Mouse (Mus musculus): ENCODE measurements around the gene Capn5.

Gene Capn5

DNA sequence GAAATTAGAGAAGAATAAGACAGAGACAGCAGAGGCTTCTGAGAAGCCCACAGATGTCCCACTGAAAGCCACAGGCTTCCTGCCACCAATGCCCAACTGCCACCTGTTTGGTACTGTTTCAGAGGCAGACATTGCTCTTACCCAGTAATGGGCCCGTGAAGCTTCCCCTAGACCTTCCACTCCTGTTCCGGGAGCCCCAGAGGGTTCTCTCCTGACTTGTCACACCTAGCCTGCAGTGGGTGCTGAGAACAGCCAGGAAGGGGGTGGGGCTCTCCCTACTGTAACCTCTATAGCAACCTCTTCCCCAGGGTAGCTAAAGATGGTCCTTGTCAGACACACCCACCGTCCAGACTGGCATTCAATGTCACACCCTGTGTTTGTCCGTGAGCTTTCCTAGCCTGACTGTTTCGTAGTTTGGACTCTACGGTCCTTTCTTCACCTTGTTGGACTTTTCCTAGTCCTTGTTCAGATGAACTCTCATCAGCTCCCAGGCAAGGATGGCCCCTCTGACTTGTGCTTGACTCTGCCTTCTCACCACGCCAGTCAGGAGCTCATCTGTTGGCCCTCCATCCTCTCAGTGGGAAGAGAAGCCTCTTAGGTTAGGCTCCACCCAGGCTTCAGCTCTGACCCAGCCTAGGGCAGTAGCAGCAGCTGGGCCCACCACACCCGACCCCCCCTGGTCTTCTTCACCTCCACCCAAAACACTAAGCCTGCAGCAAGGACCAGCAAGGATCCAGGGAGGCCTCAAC lies 1.6 kb downstream of the Capn5 start:
- DNase-seq (ENCODE audit: low spot score): no peak

DNA sequence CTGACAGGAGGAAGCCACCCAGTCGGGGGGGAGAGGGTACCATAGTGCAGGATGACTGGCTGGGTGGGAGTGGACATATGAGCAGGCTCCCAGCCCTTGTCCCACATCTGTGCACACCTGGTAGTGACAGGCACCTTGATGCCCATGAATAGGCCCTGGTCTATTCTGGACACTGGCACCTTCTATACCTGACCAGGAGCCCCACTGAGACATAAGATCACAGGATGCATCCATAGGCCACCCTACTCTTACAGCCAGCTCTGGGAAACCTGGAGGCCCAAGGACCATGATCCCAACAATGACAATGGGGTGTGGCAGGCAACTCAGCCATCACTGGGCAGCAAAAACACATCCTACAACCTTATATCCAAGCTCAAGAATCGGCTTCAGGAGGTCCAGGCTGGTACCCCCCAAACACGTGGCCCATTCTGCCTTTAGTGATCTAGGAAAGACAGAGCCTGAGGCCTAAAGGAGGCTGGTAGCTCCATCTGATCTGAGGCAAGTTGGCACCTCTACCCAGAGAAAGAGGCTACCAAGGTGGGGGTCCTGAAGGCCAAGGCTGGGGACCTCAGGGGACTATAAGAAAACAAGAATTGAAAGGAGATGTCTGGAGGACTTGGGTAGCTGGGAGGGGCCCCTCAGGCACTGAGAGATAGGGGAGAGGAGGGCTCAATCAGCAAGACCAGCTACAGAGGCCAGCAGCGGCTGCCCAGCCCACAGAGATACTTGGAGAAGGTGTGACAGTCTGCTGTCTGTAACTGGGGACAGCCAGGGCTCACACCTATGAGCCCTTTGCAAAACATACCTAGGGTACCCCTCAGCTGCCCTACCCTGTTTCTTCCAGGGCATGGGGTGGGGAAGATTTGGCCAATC lies 3.0 kb downstream of the Capn5 start:
- DNase-seq (ENCODE audit: low spot score): no peak

GRCm38 (mm10) chr7:98173408-98173807 lies 4.7 kb downstream of the Capn5 start:
- DNase-seq (ENCODE audit: low spot score): no peak

GRCm38 (mm10) chr7:98172661-98173060 lies 5.4 kb downstream of the Capn5 start:
- no peak for DNase-seq (ENCODE audit: low spot score)

GRCm38 (mm10) chr7:98171141-98172073 lies 6.7 kb downstream of the Capn5 start:
- DNase-seq (ENCODE audit: low spot score): peak; percentile 72

GRCm38 (mm10) chr7:98164999-98165528 lies 13.0 kb downstream of the Capn5 start:
- DNase-seq (ENCODE audit: low spot score): no peak

GRCm38 (mm10) chr7:98164382-98164998 lies 13.6 kb downstream of the Capn5 start:
- no peak for DNase-seq (ENCODE audit: low spot score)

DNA sequence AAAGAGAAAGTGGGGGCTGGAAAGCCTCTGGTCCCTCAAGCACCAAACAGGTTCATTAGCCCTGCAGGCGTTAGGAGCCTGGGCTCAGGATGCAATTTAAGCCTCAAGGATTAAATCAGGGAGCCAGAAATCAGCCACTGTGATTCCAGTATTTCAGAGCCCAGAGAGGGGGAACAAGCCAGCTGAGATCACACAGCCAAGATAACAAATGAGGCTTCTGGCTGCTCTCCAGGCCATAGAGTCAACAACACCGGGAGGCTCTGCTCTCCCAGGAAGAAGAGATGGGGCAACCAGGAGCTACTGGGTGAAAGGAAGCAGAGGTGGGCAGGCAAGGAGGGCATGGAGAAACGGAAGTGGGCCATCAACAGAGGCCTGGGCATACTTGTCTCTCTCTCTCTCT lies 14.4 kb downstream of the Capn5 start:
- no peak for DNase-seq (ENCODE audit: low spot score)

- no peak for DNase-seq (ENCODE audit: low spot score)
Measured at GRCm38 (mm10) chr7:98162239-98162638, 15.8 kb downstream of the Capn5 start.

DNA sequence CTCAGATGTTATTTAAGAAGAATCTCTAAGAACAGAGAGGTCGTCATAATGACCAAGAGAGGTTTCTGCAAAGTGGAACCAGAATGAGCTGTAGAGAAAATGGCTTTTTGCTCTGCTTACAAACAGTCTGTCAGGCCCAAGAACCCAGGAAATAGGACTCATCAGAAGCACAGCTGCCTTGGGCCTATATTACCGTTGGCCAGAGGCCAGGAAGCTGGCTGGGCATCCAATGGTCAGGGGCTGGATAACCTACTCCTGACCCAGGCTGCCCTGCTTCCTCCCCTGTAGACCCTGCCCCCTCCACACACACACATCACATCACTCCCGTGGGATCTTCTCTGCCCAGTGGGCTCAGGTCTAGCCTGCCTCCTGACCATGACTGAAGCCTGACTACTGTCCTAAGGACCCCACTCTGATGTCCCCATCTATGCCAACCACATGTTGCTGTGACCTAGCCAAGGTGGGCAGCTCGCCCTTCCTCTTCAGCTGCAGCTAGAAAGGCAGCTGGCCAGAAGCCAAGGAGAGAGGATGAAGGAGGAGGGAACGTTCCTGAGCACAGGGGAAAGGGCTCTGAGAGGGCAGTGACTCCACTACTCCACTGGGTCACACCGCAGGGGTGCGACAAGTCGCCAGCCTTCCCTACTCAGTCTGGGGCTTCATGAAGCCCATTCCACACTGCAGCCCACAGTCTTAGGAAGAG lies 17.9 kb downstream of the Capn5 start:
- no peak for DNase-seq (ENCODE audit: low spot score)

DNA sequence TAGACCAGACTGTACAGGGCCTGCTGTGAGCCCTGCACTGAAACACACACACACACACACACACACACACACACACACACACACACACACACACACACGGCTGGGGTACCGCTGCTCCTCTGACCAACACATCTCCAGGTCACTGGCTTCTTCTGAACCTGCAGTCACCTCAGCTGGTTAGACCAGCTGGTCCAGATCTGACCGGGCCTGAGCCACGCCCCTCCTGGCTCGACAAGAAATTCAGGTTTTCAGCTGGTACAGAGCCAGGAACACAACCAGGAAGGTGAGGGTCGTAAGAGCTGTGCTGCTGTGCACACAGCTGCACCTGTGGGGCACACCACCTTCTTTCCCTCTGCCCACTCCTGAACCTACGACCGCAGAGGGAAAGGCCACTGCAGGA lies 19.6 kb downstream of the Capn5 start:
- DNase-seq (ENCODE audit: low spot score): peak; percentile 46

- DNase-seq (ENCODE audit: low spot score): no peak
Measured at GRCm38 (mm10) chr7:98157636-98158332, 20.3 kb downstream of the Capn5 start.

GRCm38 (mm10) chr7:98156280-98156665 lies 21.8 kb downstream of the Capn5 start:
- DNase-seq (ENCODE audit: low spot score): no peak

DNA sequence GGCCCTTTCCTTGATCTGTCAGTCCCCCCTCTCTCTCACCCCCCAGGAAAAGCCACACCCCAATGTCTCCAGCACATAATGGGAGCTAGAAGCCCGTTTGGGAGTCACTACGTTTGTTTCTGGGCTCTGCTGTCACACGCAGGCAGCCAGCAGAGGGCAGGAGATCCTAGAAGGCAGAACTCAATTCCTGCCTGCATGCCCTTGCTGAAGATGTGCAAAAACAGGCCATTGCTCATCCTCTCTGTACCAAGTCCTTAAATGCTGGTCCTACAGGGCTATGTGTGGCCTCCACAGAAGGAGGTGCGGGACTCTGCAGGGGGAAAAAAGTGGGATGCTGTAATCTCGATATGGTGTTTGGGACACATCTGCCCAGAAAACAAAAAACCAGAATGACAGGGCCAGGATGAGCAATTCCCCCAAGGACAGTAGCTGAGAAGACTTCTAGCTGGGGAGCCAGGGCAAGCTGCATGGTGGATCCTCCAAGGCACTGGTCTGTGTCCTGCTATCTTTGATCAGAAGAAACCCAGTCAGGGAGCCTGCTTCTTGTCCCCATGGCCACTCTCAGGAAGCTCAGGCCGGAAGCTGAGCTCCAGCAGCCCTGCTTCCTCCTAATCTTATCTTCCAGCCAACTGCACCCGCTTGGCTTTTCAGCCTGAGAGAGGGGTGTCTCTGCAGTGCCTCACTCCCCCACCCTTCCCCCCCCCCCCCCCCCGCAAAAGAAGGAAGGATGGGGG lies 22.4 kb downstream of the Capn5 start:
- peak; percentile 87 for DNase-seq (ENCODE audit: low spot score)

- no peak for DNase-seq (ENCODE audit: low spot score)
Measured at GRCm38 (mm10) chr7:98153892-98154291, 24.2 kb downstream of the Capn5 start.

- DNase-seq (ENCODE audit: low spot score): no peak
Measured at GRCm38 (mm10) chr7:98153345-98153744, 24.7 kb downstream of the Capn5 start.

GRCm38 (mm10) chr7:98152400-98152799 lies 25.7 kb downstream of the Capn5 start:
- no peak for DNase-seq (ENCODE audit: low spot score)

DNA sequence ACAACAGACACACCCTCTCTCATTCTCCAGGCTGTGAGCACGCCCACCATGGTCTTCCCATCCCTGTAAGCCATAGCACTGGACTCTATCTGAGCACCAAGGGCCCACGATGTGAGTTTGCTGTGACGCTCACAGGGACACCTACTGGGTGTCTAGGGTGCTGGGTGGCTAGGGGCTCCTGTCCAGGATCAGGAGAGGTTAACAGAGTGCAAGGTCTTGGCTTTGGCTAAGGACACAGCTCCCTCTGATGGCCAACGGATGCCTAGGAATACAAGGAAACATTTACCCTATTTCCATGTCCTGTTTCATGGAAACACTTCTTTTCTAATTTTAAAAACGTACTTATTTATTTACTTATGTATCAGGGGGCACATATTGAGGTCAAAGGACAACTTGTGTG lies 27.5 kb downstream of the Capn5 start:
- DNase-seq (ENCODE audit: low spot score): no peak

- DNase-seq (ENCODE audit: low spot score): peak; percentile 35
Measured at GRCm38 (mm10) chr7:98149802-98150201, 28.3 kb downstream of the Capn5 start.

Data from embryo, embryonic 10 days (tissue).